Mouse (Mus musculus): ENCODE results near the gene Thap7.
"Not testable (repeated sequence)": the region's sequence is repeated elsewhere in the genome, so short reads cannot be mapped to it uniquely, and the experiment has no call there.

- TF ChIP-seq POLR2A (IDR thresholded peaks at IDR 0.05; ENCODE audit: control insufficient read depth in 1 of 2, insufficient read depth in 1 of 2, low read depth in 1 of 2, low read length in 2 of 2, poor library complexity in 1 of 2) (peak in 1 of 2 experiments; percentile 78; a peak in 2 of 4 replicates), POLR2AphosphoS2 (IDR thresholded peaks at IDR 0.05; ENCODE audit: low read length) (peak; percentile 85), ZMIZ1 (IDR thresholded peaks at IDR 0.05; ENCODE audit: low read depth, low read length) (peak; percentile 85)
- TF ChIP-seq CTCF (IDR thresholded peaks at IDR 0.05 in 2 of 3, conservative IDR thresholded peaks at IDR 0.05 in 1 of 3; ENCODE audit: control insufficient read depth in 1 of 3, insufficient read depth in 1 of 3, low read depth in 2 of 3, low read length in 3 of 3, poor library complexity in 1 of 3, severe bottlenecking in 1 of 3); RAD21 (IDR thresholded peaks at IDR 0.05; ENCODE audit: low read depth, low read length); ELF1 (IDR thresholded peaks at IDR 0.05; ENCODE audit: low read depth, low read length); MXI1 (IDR thresholded peaks at IDR 0.05; ENCODE audit: low read depth, low read length); EP300 (IDR thresholded peaks at IDR 0.05; ENCODE audit: low read depth in 1 of 2, low read length in 2 of 2); UBTF (IDR thresholded peaks at IDR 0.05; ENCODE audit: borderline replicate concordance, insufficient read depth, low read depth, low read length); CHD2 (IDR thresholded peaks at IDR 0.05; ENCODE audit: low read length); KAT2A (conservative IDR thresholded peaks at IDR 0.05; ENCODE audit: low read depth, low read length): not testable (repeated sequence)
These were observed 23.8 kb upstream of the Thap7 start for GRCm38 (mm10) chr16:17554702-17555101.
